Mouse (Mus musculus): ENCODE measurements around the gene Ptdss2.

- no peak for TF ChIP-seq CTCF (IDR thresholded peaks at IDR 0.05; ENCODE audit: insufficient read depth, low read depth, low read length)
- TF ChIP-seq POLR2A (IDR thresholded peaks at IDR 0.05; ENCODE audit: insufficient read depth, low read depth, low read length): no peak
Measured at GRCm38 (mm10) chr7:141122245-141122644, at the start of gene Ptdss2.
